Mouse (Mus musculus) testis, adult 2 months (tissue): ENCODE data around the gene Ccdc113.

Experiments
- CTCF ChIP-seq: fragments of 200-500 bp; IDR thresholded peaks from 2 replicates; pipeline ENCODE4 v1.5.1; 2012; ENCODE audit warnings: low read depth, mild to moderate bottlenecking, inconsistent platforms, low read length, moderate library complexity; ENCODE audit not compliant: control insufficient read depth, insufficient read depth, insufficient replicate concordance
- POLR2A ChIP-seq: fragments of 200-500 bp; IDR thresholded peaks from 2 replicates; pipeline ENCODE4 v1.6.1; 2012; ENCODE audit warnings: low read depth, mild to moderate bottlenecking, inconsistent platforms, low read length, moderate library complexity; ENCODE audit not compliant: control insufficient read depth

DNA sequence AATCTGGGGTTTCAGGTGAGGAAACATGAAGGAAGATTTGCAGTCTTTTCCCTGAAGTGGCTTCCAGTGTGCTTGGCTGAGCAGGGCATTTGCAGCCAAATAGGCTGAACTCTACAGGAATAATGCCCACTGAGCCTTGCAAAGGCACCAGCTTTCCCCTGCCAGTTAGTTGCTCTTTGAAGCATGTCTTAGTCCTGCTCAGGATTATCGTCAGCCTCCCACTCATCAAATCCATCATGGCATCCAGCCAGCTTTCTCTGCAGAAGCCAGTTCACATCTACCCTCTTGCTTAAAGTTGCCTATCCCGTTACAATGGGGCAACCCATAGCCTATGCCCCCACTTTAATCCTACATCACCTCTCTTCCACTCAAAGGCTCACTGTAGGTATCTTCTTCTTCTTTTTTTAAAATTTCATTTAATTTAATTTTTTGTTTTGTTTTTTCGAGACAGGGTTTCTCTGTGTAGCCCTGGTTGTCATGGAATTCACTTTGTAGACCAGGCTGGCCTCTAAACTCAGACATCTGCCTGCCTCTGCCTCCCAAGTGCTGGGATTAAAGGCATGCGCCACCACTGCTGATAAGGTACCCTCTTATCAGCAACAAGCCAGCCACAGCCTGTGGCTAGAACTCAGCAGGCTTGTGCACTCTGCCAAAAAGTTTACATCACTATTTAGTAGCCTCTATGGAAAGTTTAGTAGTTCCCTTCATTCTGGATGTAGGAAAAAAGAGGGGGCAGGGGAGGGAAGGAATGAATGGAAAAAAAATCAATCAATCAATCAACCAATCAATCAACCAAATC is 34.4 kb upstream of the Ccdc113 start:
- no peak for TF ChIP-seq CTCF
- TF ChIP-seq POLR2A, result no peak
